Comparison of ENCODE assay signal across 18 mouse cellular contexts in genomic region chr12:44925901-44926300, GRCm38 (mm10).
"Had no signal": no experiment of that assay in that cellular context is flagged by ENCODE, and none has a peak within 500 bp of the region (broad histone marks: within the 10 kb centered on the region; RNA-seq: fewer than 3 reads in every experiment).

No protein-coding gene starts in this region.

- H3K36me3 ChIP-seq: limb, embryonic 15.5 days; liver, embryonic 13.5 days; lung, embryonic 15.5 days; midbrain, embryonic 12.5 days; neural tube, embryonic 15.5 days had no signal

- H3K27ac ChIP-seq: limb, embryonic 15.5 days; liver, embryonic 13.5 days; lung, embryonic 15.5 days; macrophage; midbrain, embryonic 12.5 days; neural tube, embryonic 15.5 days had no signal

- H3K9me3 ChIP-seq: limb, embryonic 15.5 days; liver, embryonic 13.5 days; lung, embryonic 15.5 days; megakaryocyte, embryonic 14.5 days; midbrain, embryonic 12.5 days; neural tube, embryonic 15.5 days had no signal

- DNase-seq: kidney, adult 2 months; kidney, postnatal 25 days; layer of hippocampus, adult 9-11 months; layer of hippocampus, postnatal 36 days; liver, embryonic 13.5 days; liver, postnatal 0 days; lung, postnatal 14 days; right cerebral cortex, adult 18-20 months; right cerebral cortex, postnatal 25 days; thymus, adult 18-20 months; thymus, postnatal 14 days had no signal

- H3K9ac ChIP-seq: limb, embryonic 15.5 days; liver, embryonic 13.5 days; liver, postnatal 0 days; lung, embryonic 15.5 days; midbrain, embryonic 12.5 days; neural tube, embryonic 15.5 days had no signal

- H3K4me3 ChIP-seq: limb, embryonic 15.5 days; liver, embryonic 13.5 days; lung, embryonic 15.5 days; megakaryocyte, embryonic 14.5 days; midbrain, embryonic 12.5 days; myocyte; neural tube, embryonic 15.5 days had no signal

- H3K4me2 ChIP-seq: limb, embryonic 15.5 days; liver, embryonic 13.5 days; lung, embryonic 15.5 days; midbrain, embryonic 12.5 days; neural tube, embryonic 15.5 days had no signal

- H3K27me3 ChIP-seq: limb, embryonic 15.5 days; liver, embryonic 13.5 days; lung, embryonic 15.5 days; megakaryocyte, embryonic 14.5 days; midbrain, embryonic 12.5 days; neural tube, embryonic 15.5 days had no signal

- H3K4me1 ChIP-seq: limb, embryonic 15.5 days; liver, embryonic 13.5 days; lung, embryonic 15.5 days; megakaryocyte, embryonic 14.5 days; midbrain, embryonic 12.5 days; neural tube, embryonic 15.5 days had no signal

- ATAC-seq: liver, postnatal 0 days had no signal
